Mouse (Mus musculus): ENCODE results near the gene Asphd2. TPM values are rescaled to one million over a fixed set of nuclear protein-coding genes. Genes with fewer than 3 reads are reported as not detected.

Gene Asphd2
- polyA plus RNA-seq, 1 experiment from 2014 or later: 0.30 TPM

DNA sequence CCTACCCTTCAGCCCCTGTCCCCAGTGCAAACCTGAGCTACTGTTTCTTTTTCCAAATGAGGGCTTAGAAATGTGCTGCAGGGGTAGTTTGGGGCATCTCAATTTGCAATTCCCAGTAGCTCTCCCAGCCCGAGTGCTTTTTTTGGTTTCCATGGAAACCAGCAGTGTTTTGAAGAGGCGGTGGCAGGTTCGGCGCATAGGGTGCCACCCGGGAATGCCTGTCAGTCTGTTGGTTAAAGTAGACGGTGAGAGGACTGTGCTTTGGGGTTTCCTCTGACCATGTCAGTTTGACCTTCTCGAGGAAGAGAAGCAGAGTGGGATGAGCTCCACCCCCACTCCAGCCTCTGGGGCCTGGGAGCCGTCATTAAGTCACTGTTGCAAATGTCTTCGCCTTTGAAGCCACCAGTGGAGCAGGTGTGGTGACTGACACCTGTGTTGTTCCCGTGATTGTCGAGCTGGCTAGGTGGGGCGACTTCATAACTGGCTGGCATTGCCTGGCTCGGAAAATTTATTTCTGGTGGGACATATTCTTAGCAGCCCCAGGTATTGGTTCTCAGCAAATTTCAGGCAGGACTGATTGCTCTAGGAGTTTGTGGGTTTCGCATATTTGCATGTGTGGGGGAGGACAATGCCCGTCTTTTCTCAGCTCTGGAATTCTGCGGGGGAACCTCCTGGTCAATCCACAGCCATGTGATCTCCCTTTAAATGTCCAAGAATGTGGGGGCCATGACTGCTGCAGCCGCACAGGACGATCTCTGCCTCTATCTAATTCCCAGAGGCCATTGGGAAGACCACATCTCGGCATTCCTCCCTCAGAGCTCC, 17.1 kb upstream of the Asphd2 start:
- DNase-seq (no peak), ATAC-seq (ENCODE audit: low read depth) (no peak)
- Histone ChIP-seq H3K27ac (no peak overlapping the region), H3K4me3 (replicated peaks) (no peak overlapping the region), H3K27me3 (peaks cover 30% of the 10 kb centered on the region), H3K36me3 (no peaks in the 10 kb centered on the region), H3K9ac (no peak overlapping the region), H3K9me3 (replicated peaks) (no peaks in the 10 kb centered on the region), H3K4me1 (replicated peaks) (no peaks in the 10 kb centered on the region), H3K4me2 (no peak overlapping the region)
- WGBS (ENCODE audit: insufficient replicate concordance): 20% methylated on average over 19 of the region's 19 CpGs

DNA sequence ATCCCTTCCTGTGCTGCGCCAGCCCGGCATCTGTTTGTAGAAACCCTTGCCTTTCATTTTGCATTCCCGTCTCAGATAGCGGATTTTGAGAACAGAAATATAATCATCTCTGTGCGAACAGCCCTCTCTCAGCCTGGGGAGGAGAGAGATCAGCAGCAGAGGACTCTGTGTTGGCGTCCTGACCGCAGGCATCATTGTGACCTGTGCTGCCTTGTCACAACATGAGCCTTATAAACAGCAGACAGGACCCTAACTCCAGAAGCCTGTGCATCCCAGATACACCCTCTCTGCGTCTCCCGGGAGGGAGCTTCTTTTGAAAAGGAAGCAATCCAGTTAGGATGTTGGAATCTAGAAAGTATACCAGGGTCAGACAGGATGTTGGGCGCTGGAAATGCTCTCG, 16.4 kb upstream of the Asphd2 start:
- H3K9me3 ChIP-seq (replicated peaks): no peaks in the 10 kb centered on the region
- H3K4me1 ChIP-seq (replicated peaks): no peaks in the 10 kb centered on the region
- DNase-seq (no peak), ATAC-seq (ENCODE audit: low read depth) (no peak)
- no peak overlapping the region for H3K4me2 ChIP-seq
- H3K27me3 ChIP-seq: peaks cover 30% of the 10 kb centered on the region
- H3K9ac ChIP-seq: no peak overlapping the region
- H3K27ac ChIP-seq: no peak overlapping the region
- 51% methylated on average over 11 of the region's 11 CpGs for WGBS (ENCODE audit: insufficient replicate concordance)
- no peaks in the 10 kb centered on the region for H3K36me3 ChIP-seq
- no peak overlapping the region for H3K4me3 ChIP-seq (replicated peaks)

DNA sequence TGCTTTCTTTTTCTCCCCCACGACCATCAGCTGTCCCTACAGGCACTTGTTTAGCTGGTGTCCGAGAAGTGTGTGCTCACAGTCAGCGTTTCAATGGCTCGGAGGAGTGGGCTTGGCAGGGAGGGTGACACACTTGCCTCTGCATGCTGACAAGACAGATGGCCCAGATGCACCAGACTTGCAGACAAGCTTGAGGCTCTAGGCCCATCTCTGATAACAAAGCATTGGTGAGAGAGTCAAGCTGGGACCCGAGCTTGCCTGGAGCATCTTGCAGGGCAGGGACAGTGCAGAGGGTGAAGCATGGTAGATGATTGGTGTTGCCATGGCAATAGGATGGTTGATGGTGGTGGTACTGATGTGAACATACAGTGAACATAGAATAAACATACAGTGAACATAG, 14.6 kb upstream of the Asphd2 start:
- no peak overlapping the region for H3K9ac ChIP-seq
- H3K27ac ChIP-seq: no peak overlapping the region
- ATAC-seq (ENCODE audit: low read depth) (no peak), DNase-seq (no peak)
- H3K27me3 ChIP-seq: peaks cover 30% of the 10 kb centered on the region
- H3K9me3 ChIP-seq (replicated peaks): no peaks in the 10 kb centered on the region
- no peaks in the 10 kb centered on the region for H3K36me3 ChIP-seq
- WGBS (ENCODE audit: insufficient replicate concordance): 51% methylated on average over 5 of the region's 5 CpGs
- no peak overlapping the region for H3K4me3 ChIP-seq (replicated peaks)
- H3K4me2 ChIP-seq: no peak overlapping the region
- H3K4me1 ChIP-seq (replicated peaks): no peaks in the 10 kb centered on the region

DNA sequence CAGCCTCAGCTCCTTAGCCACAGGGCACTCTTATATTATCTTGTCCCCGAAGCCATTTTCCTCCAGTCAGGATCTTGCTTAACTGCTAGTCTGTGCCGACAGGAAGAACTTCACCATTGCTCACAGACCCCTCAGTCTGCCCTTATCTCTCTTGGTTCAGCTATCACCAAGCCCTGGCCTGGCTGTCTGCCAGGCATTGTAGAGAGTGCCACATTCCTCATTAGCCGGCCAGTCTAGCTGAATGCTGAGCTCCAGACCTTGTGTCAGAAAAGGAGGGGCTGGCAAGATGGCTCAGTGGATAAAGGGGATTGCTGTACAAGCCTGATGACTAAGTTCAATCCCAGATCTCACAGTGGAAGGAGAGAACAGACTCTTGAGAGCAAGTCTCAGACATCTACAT, 11.4 kb upstream of the Asphd2 start:
- no peak overlapping the region for H3K9ac ChIP-seq
- 30% methylated on average over 3 of the region's 3 CpGs for WGBS (ENCODE audit: insufficient replicate concordance)
- H3K36me3 ChIP-seq: no peaks in the 10 kb centered on the region
- no peak overlapping the region for H3K27ac ChIP-seq
- DNase-seq (no peak), ATAC-seq (ENCODE audit: low read depth) (no peak)
- H3K4me1 ChIP-seq (replicated peaks): no peaks in the 10 kb centered on the region
- H3K27me3 ChIP-seq: peaks cover 12% of the 10 kb centered on the region
- H3K4me3 ChIP-seq (replicated peaks): no peak overlapping the region
- no peak overlapping the region for H3K4me2 ChIP-seq
- no peaks in the 10 kb centered on the region for H3K9me3 ChIP-seq (replicated peaks)

DNA sequence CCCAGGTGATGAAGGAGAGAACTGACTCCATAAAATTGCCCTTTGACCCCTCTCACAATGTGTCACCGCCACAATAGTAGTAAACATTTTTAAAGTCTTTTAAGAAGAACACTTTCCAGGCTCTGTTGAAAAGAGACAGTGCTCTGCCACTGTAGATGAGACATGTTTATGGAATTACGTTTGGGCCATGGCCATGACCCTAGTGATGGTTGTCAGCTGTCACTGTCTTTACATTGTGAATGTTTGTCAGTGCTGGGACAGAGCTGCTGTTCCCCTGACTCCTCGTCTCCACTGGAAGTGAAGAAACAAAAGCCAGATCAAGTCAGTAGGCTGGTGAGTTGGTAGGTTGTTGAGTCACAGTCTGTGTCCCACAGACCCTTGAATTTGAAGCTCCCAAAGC, 7.8 kb upstream of the Asphd2 start:
- Histone ChIP-seq H3K9me3 (replicated peaks) (no peaks in the 10 kb centered on the region), H3K27me3 (no peaks in the 10 kb centered on the region), H3K27ac (no peak overlapping the region), H3K9ac (no peak overlapping the region), H3K4me1 (replicated peaks) (no peaks in the 10 kb centered on the region), H3K4me3 (replicated peaks) (no peak overlapping the region), H3K4me2 (no peak overlapping the region), H3K36me3 (no peaks in the 10 kb centered on the region)
- ATAC-seq (ENCODE audit: low read depth) (no peak), DNase-seq (no peak)
- 55% methylated on average over 3 of the region's 3 CpGs for WGBS (ENCODE audit: insufficient replicate concordance)

DNA sequence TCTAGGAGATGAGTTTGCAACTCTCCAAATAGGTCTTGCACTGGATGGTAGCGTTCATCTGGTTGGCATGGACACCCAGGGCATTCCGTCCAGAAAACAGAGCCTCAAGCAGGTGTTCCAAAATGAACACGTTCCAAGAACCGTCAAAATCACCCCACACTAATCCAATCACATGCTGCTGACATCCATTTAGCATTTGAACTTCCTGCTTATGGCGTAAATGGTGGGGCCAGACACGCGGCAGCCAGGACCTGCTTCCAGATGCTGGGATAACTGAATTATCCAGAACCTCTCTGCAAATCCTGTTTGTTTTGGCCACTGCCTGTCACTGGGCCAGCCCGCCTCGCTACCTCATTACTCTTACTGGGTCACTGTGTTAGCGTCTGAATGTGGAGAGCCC, 4.6 kb upstream of the Asphd2 start:
- WGBS (ENCODE audit: insufficient replicate concordance): 59% methylated on average over 10 of the region's 10 CpGs
- no peak overlapping the region for H3K27ac ChIP-seq
- no peak overlapping the region for H3K4me2 ChIP-seq

DNA sequence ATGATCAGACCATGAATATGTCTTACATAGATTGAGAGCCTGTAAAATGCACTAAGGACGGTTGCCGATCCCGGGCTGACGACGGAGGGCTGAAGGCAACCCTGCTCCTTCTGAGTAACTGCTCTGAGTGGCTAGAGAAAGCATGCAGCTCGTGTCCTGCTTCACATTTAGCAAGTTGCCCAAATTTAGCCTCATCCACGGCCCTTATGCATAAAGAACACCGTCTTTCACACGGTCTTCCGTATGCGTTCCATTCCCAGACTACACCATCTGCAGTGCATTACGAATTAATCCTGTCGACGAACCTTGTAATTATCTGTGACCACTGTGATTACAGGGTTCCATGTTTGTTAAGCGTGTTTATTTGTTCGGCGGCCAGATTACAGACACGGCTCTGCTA, 1.4 kb upstream of the Asphd2 start:
- H3K4me1 ChIP-seq (replicated peaks): no peaks in the 10 kb centered on the region
- no peak overlapping the region for H3K4me3 ChIP-seq (replicated peaks)
- no peak overlapping the region for H3K4me2 ChIP-seq
- no peak for DNase-seq
- H3K27me3 ChIP-seq: peaks cover 60% of the 10 kb centered on the region
- no peaks in the 10 kb centered on the region for H3K36me3 ChIP-seq
- no peaks in the 10 kb centered on the region for H3K9me3 ChIP-seq (replicated peaks)
- H3K27ac ChIP-seq: no peak overlapping the region
- 73% methylated on average over 18 of the region's 18 CpGs for WGBS (ENCODE audit: insufficient replicate concordance)
- ATAC-seq (ENCODE audit: low read depth): no peak
- no peak overlapping the region for H3K9ac ChIP-seq

More for the DNA sequence above, 4.6 kb upstream of the Asphd2 start:
- no peaks in the 10 kb centered on the region for H3K4me1 ChIP-seq (replicated peaks)
- H3K36me3 ChIP-seq: no peaks in the 10 kb centered on the region
- H3K9me3 ChIP-seq (replicated peaks): no peaks in the 10 kb centered on the region
- ATAC-seq (ENCODE audit: low read depth): no peak
- DNase-seq: no peak
- no peak overlapping the region for H3K9ac ChIP-seq
- peaks cover 28% of the 10 kb centered on the region for H3K27me3 ChIP-seq
- H3K4me3 ChIP-seq (replicated peaks): no peak overlapping the region

DNA sequence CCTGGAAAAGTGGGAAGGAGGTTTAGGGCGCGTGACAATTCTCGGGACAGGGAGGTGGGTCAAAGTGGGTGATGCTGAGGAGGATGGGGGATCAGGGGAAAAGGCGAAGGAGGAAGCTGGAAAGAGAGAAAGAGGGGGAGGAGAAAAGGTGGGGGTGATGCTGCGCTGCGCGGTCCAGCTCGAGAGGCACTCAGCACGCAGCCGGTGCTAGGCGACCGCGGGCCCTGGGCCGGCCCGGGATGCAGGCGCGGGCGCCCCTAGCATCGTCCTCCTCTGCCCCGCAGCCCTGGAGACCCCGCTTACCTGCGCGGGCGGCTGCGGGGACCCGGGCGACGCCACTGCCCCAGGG, 277 bp downstream of the Asphd2 start:
- H3K4me1 ChIP-seq (replicated peaks): no peaks in the 10 kb centered on the region
- H3K4me3 ChIP-seq (replicated peaks): peak overlapping the region; percentile 46
- no peaks in the 10 kb centered on the region for H3K9me3 ChIP-seq (replicated peaks)
- no peaks in the 10 kb centered on the region for H3K36me3 ChIP-seq
- H3K4me2 ChIP-seq: peak overlapping the region; percentile 57
- 2% methylated on average over 26 of the region's 28 CpGs for WGBS (ENCODE audit: insufficient replicate concordance)
- no peak overlapping the region for H3K9ac ChIP-seq
- peaks cover 64% of the 10 kb centered on the region for H3K27me3 ChIP-seq
- DNase-seq: no peak
- ATAC-seq (ENCODE audit: low read depth): 0 out of 2 replicates have a peak, but pooled peaks have one; percentile 7
- H3K27ac ChIP-seq: no peak overlapping the region

DNA sequence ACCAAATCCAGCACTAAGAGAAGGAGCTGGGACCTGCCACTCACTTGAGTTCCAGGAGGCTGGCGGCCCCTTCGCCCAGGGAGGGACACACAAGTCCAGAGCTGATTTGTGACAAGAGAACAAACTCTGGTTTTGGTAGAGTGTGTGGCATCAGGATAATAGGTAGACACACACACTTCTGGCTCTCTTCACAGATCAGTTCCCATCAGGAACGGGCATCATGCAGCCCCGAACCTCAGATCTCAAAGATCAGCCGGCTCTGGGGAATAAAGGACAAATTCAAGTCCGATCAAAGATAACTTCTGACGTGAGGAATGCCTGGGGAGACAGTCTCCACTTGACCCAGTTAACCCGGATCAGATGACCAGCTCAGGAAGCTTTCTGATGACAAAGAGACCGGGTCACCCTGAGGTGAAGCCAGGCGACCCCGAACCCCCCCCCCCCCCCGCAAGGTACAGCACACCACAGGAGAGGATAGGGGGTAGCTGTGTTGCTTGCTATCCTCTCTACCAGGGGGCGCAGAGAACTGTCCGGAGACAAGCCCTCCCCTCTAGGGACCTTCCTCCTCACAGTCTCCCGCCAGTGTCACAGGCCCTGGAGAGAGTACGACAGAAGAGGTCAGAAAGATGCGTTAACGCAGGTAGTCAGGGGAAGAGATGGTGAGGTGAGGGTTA, 788 bp downstream of the Asphd2 start:
- H3K27me3 ChIP-seq: peaks cover 64% of the 10 kb centered on the region
- H3K9me3 ChIP-seq (replicated peaks): no peaks in the 10 kb centered on the region
- ATAC-seq (ENCODE audit: low read depth) (no peak), DNase-seq (no peak)
- H3K36me3 ChIP-seq: no peaks in the 10 kb centered on the region
- no peak overlapping the region for H3K27ac ChIP-seq
- no peaks in the 10 kb centered on the region for H3K4me1 ChIP-seq (replicated peaks)
- no peak overlapping the region for H3K9ac ChIP-seq
- WGBS (ENCODE audit: insufficient replicate concordance): 19% methylated on average over 18 of the region's 18 CpGs
- peak overlapping the region; percentile 57 for H3K4me2 ChIP-seq
- H3K4me3 ChIP-seq (replicated peaks): peak overlapping the region; percentile 46; the same call in 1 of the 2 replicates

DNA sequence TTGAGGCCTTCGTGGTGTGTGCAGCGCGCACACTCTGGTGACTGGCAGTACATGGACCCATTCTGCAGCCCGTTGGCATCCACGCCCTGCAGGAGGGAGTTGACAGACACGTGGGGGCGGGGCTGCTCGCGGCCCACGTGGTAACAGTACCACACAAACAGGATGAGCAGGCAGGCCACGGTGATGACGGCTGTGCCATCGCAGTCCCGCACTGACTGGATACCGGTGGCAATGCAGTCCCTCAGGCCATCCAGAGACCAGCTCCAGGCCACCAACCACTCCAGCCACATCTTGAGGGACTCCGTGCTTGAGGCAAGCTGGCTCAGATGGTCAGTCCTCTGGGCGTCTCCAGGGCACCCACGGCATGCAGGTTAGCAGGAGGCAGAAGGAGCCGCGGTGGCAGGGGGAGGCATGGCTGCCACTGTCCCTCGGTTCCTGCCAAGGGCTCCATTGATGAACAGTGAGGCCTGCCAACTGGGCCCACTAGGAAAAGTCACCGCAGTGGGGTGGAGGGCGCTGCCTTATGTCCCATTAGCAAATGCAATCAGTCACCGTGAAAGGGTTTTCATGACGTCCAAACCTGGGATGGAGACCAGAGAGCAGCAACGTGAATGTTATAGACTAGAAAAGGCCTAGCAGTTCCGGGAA, 2.9 kb downstream of the Asphd2 start:
- Histone ChIP-seq H3K36me3 (no peaks in the 10 kb centered on the region), H3K27ac (no peak overlapping the region), H3K4me1 (replicated peaks) (no peaks in the 10 kb centered on the region), H3K9me3 (replicated peaks) (no peaks in the 10 kb centered on the region), H3K4me3 (replicated peaks) (no peak overlapping the region), H3K27me3 (peaks cover 61% of the 10 kb centered on the region), H3K4me2 (no peak overlapping the region), H3K9ac (no peak overlapping the region)
- ATAC-seq (ENCODE audit: low read depth): no peak
- WGBS (ENCODE audit: insufficient replicate concordance): 55% methylated on average over 27 of the region's 27 CpGs
- no peak for DNase-seq

DNA sequence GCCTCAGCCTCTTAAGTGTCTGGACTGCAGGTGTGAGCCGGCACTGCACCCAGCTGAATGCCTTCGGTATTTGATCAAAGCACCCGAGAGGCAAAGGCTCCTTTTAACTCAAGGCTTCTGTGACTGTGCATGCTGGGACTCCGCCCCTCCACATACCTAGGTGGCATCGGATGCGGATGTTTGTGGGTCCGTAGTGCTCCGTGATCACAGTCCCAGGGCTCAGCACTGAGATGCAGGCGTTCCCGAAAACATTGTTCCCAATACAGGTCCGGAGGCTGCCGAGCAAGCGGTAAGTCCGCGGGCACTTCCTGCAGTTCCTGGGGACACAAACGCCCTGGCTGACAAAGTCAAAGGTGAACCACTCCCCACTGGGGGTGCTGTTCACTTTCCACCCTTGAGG, 3.7 kb downstream of the Asphd2 start:
- Histone ChIP-seq H3K4me1 (replicated peaks) (peaks cover 5% of the 10 kb centered on the region), H3K9me3 (replicated peaks) (no peaks in the 10 kb centered on the region), H3K27ac (no peak overlapping the region), H3K27me3 (peaks cover 53% of the 10 kb centered on the region), H3K4me2 (no peak overlapping the region), H3K36me3 (no peaks in the 10 kb centered on the region), H3K9ac (no peak overlapping the region), H3K4me3 (replicated peaks) (no peak overlapping the region)
- 41% methylated on average over 16 of the region's 16 CpGs for WGBS (ENCODE audit: insufficient replicate concordance)
- ATAC-seq (ENCODE audit: low read depth) (no peak), DNase-seq (no peak)

Measured in liver, embryonic 13.5 days (tissue).